Mouse (Mus musculus) telencephalon, adult 2 months (tissue): ENCODE measurements around the gene Bsdc1.

Experiments used
- DNase-seq: peaks from one replicate; pipeline ENCODE4 v3.0.0-alpha.2; 2011; ENCODE audit warnings: low read depth, low spot score

Gene Bsdc1

DNA sequence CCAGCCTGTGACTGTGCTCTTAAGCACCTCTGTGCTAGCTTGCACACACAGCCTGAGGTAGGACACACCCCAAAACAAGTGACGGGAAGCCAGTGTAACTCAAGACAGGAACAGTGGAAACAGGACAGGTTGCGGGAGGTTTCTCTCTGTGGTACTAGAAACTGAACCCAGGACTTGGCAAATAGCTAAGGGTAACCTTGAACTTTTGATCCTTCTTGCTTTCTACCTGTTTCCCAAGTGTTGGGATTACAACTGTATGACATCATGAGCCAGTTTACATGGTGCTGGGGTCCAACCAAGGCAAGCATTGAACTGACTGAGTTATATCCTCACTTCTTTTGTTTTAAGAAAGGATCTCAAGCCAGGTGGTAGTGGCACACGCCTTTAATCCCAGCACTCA is 18.5 kb downstream of the Bsdc1 start:
- no peak for DNase-seq

DNA sequence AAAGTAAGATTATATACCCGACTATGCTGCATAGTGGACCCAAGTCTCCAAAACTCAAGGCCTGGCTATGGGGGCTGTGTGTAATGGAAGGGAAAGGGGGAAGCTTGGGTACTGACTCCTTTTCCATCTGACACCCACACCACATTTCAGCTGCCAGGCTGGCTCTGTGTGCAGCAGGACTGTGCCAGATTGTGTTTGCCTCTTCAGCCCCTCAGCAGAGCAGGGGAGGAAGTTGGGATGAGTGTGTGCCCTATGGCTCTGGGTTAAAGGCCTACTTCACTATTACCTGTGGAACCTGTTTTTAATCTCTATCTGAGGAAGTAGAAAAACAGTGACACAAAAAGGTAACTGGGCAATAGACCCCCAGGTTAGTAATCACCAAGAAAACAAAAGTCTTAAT is 19.7 kb downstream of the Bsdc1 start:
- DNase-seq, result no peak

- no peak for DNase-seq
Measured at GRCm38 (mm10) chr4:129490972-129491880, 29.8 kb downstream of the Bsdc1 start, which contains the start of the genes Tssk3 and Fam229a. TSS of gene Tssk3 (minus strand) at chr4:129491022. TSS of gene Fam229a (plus strand) at chr4:129491190.

DNA sequence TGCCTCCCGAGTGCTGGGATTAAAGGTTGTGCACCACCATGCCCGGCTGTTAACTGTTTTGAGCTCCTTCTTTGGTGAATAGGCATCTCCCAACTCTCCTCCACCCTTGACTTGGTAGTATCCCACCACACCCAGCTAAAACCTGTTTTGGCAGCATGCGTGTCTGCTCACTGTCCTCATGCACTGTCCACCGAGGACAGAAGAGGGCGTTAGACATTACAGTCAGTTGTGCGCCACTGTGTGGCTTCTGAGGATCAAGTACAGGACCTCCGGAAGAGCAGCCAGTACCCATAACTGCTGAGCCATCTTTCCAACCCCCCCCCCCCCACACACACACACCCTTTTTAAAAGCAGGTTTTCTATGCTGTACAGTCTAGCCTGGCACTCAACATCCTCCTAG is 33.3 kb downstream of the Bsdc1 start:
- no peak for DNase-seq

DNA sequence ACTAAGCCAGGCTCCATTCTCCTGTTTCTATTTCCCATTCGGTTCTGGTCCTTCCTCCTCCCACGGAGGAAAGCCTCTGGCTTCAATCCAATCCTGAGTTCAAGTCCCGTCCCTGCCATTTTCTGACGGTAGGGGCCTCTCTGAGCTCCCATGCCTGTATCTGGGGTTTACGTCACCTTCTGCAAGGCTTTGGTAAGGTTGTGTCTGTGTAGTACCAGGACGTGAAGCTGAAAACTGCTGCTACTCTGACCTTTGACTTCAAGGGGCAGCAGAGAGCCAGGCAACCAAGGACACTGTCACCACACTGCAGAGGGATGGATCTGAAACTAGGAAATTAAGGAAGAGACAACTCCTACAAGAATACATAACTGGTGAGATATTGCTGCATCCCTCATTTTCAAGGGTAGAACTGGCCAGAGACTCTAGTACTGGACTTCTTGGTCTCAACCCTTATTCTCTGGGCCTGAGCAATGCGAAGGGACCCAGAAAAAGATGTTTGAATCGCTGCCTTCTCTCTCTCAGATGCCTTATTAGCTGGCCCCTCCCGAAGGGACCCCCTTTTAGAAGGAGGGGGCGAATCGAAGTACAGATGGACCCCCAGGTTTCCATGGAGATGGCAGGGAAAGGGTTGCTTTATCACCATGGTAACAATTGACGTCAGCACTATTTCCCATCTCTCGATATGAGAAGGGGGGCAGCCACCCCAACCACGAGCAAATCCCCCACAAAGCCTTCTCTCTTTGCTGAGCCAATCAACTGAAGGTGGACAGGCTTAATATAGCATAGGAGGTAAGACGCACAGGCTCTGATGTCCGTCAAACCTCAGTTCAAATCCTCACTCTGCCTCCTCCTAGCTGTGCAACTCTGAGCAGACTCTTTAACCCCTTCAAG is 34.5 kb downstream of the Bsdc1 start:
- DNase-seq, result peak; percentile 81

GRCm38 (mm10) chr4:129496631-129497030 is 35.2 kb downstream of the Bsdc1 start:
- DNase-seq, result no peak

DNA sequence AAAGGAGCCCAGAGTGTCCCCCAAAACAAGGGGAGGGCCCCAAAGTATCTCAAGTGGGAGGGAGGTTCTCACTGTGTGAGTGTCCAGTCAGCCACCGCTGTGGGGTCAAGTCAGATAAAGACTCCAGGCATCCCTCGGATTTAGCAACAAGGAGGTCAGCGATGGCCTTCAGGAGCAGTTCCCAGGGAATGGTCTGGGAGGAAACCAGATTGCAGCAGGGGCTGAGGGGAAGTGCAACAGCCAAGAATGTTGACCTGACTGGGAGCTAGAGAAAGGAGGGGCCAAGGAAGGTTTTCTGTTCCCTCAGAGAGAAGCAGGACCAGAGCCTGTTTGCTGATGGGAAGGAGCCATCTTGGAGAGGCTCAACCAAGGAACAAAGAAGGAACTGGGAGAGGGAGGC is 37.6 kb downstream of the Bsdc1 start:
- DNase-seq, result no peak

- DNase-seq, result no peak
Measured at GRCm38 (mm10) chr4:129500017-129500416, 38.6 kb downstream of the Bsdc1 start.

- DNase-seq, result no peak
Measured at GRCm38 (mm10) chr4:129500607-129501566, 39.5 kb downstream of the Bsdc1 start.

DNA sequence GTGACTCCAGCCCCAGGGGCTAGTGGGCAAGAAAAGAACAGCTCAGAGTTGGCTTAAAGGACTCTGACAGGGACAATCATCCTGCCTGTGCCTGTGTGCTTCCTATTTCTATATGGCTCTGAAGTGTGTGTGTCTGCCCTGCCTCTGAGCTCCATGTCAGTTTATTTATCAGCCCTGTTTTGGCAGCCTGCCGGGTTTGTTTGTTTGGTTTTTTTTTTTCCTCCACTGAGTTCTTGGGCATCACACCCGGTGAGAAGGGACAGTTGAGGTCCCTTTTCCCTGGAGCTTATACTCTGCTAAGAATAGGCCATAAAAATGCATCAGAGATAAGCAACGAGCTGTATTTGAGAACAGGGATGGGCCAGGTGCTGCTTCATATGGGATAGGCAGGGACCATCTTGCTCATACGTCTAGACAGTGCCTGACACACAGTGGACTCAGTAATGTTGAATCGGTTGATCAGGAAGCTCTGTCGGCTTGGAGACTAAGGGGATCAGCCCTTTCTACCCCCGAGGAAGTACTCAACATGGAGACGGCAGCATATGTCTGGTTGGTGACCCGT is 41.0 kb downstream of the Bsdc1 start:
- DNase-seq, result no peak

- no peak for DNase-seq
Measured at GRCm38 (mm10) chr4:129502901-129503444, 41.6 kb downstream of the Bsdc1 start.

- DNase-seq, result no peak
Measured at GRCm38 (mm10) chr4:129505511-129505910, 44.1 kb downstream of the Bsdc1 start.

- no peak for DNase-seq
Measured at GRCm38 (mm10) chr4:129507434-129508236, 46.3 kb downstream of the Bsdc1 start.

- no peak for DNase-seq
Measured at GRCm38 (mm10) chr4:129508237-129508515, 46.8 kb downstream of the Bsdc1 start.

DNA sequence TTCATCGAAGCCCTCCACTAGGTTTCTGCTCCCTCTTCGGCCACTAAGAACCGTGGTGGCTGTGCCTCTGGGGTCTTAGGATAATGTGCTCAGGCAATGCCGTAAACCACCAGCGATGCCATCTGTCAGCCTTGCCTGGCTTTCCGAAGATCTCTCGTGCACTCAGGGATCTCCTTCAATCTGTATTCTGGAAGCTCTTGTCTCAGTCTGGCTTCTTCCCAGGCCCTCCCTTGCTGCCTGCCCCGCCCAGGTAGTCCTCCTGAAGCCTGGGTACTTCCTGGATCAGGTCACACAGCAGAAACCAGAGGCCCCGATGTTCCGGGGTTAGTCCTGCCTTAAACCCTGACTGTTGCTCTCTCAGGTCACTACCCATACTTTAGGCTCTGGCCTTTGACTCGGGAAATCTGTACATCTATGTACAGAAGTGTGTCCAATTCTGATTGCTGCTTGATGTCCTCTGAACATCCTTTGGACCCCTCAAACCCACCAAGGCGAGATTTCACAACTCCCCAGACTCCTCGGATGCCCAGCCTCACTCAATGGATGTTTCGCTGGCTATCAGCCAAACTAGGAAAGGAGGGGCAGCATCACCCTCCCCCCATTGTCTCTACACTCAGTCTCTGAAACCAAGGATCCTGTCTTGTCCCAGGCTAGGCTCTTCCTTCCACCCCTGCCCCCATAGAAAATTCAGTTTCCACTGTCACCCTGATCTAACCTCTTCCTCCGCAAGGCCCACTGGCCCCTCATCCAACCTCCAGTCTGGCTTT is 47.6 kb downstream of the Bsdc1 start:
- DNase-seq, result no peak

GRCm38 (mm10) chr4:129509650-129510049 is 48.3 kb downstream of the Bsdc1 start:
- no peak for DNase-seq

DNA sequence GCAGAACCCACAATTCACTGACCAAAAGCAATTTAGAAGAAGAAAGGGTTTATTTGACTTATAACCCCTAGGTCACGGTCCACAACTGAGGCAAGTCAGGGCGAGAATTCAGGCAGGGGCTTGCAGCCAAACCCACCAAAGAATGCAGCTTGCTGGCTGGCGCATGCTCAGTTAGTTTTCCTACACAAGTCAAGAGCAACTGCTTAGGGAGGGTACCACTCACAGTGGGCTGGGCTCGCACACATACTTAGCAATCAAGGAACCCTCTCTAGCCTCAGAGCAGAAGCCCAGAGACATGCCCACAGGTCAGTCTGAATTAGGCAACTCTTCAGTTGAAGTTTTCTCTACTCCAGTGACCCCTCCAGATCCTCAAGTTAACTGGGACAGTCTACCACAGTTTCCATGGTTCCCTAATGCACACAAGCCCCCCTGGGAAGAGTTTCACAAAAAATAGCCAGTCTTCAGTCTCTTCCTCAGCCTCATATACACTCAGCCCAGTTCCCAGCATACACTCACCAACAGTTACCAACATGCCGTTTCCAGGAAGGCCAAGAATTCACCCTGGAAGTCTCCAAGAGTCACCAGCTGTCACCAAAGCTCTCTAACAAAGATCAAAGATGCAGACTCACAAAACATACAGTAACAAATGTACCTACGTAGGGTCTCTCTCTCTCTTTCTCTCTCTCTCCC is 49.5 kb downstream of the Bsdc1 start:
- DNase-seq, result no peak

- DNase-seq, result no peak
Measured at GRCm38 (mm10) chr4:129511413-129512096, 50.2 kb downstream of the Bsdc1 start.
